Mouse (Mus musculus): ENCODE data around the gene Tmem51. TPM values are rescaled to one million over a fixed set of nuclear protein-coding genes. Genes with fewer than 3 reads are reported as not detected.

Tmem51 gene
- polyA plus RNA-seq, 1 experiment from 2014 or later = 40.7 TPM

DNA sequence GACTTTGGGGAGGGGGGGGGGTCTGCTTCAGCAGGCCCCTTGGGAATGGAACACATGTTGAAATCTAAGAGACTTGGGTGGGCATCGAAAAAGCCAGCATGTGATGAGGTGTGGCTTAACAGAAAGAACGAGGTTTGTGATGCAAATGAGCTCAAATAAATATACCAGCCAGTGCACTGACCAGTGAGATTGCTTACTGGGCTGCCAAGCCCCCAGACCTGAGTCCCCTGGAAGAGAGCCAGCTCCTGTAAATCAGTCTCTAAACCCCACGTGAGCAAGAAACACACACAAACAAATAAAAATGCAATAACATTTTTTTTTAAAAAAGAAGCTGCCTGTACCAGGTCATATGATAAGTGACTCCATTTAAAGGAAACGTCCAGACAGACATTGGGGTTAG, 17.5 kb downstream of the Tmem51 start:
- H3K9me3 ChIP-seq (replicated peaks) = no peaks in the 10 kb centered on the region
- peak overlapping the region; percentile 37 for H3K27ac ChIP-seq
- no peaks in the 10 kb centered on the region for H3K36me3 ChIP-seq
- no peak overlapping the region for H3K9ac ChIP-seq
- no peaks in the 10 kb centered on the region for H3K27me3 ChIP-seq
- H3K4me2 ChIP-seq = no peak overlapping the region
- 60% methylated on average over 4 of the region's 4 CpGs for WGBS
- ATAC-seq (replicated peaks; ENCODE audit: insufficient number of reproducible peaks, insufficient read depth, low FRiP score, low read depth) = no peak
- peaks cover 44% of the 10 kb centered on the region for H3K4me1 ChIP-seq (replicated peaks)
- H3K4me3 ChIP-seq = no peak overlapping the region

DNA sequence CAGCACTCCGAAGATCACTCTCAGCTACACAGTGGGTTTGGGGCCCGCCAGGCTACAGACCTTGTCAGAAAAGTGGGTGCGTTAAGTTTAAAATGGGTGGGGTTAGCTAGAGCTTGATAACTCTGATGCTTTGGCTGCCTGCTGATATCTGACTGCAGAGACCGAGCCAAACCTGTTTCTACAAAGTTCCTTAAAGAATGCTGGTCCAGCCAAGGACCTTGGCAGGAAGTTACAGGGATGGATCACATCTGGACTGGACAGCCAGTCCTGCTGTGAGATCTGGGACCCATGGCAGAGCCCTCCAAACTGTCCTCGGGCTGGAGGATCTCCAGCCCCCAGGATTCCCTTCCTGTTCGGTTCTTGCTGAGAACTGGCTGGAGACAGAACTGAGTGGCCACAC, 18.3 kb downstream of the Tmem51 start:
- Histone ChIP-seq H3K4me3 (no peak overlapping the region), H3K27me3 (no peaks in the 10 kb centered on the region), H3K36me3 (no peaks in the 10 kb centered on the region), H3K27ac (peak overlapping the region; percentile 37), H3K9ac (no peak overlapping the region), H3K4me1 (replicated peaks) (peaks cover 44% of the 10 kb centered on the region), H3K9me3 (replicated peaks) (no peaks in the 10 kb centered on the region), H3K4me2 (no peak overlapping the region)
- 31% methylated on average over 6 of the region's 6 CpGs for whole genome bisulfite sequencing
- ATAC-seq (replicated peaks; ENCODE audit: insufficient number of reproducible peaks, insufficient read depth, low FRiP score, low read depth) = 0 out of 2 replicates have a peak, but pooled peaks have one; percentile 19

GRCm38 (mm10) chr4:142065270-142065669, 18.8 kb downstream of the Tmem51 start:
- Histone ChIP-seq H3K9me3 (replicated peaks) (no peaks in the 10 kb centered on the region), H3K4me1 (replicated peaks) (peaks cover 44% of the 10 kb centered on the region), H3K9ac (no peak overlapping the region), H3K27me3 (no peaks in the 10 kb centered on the region), H3K27ac (peak overlapping the region; percentile 37), H3K36me3 (no peaks in the 10 kb centered on the region), H3K4me3 (no peak overlapping the region), H3K4me2 (no peak overlapping the region)
- WGBS = 61% methylated on average over 8 of the region's 8 CpGs
- ATAC-seq (replicated peaks; ENCODE audit: insufficient number of reproducible peaks, insufficient read depth, low FRiP score, low read depth) = no peak

GRCm38 (mm10) chr4:142064582-142065228, 19.4 kb downstream of the Tmem51 start:
- Histone ChIP-seq H3K9ac (no peak overlapping the region), H3K4me1 (replicated peaks) (peaks cover 48% of the 10 kb centered on the region), H3K4me2 (no peak overlapping the region), H3K9me3 (replicated peaks) (no peaks in the 10 kb centered on the region), H3K4me3 (no peak overlapping the region), H3K27ac (no peak overlapping the region), H3K36me3 (no peaks in the 10 kb centered on the region), H3K27me3 (no peaks in the 10 kb centered on the region)
- WGBS = 89% methylated on average over 11 of the region's 11 CpGs
- no peak for ATAC-seq (replicated peaks; ENCODE audit: insufficient number of reproducible peaks, insufficient read depth, low FRiP score, low read depth)

DNA sequence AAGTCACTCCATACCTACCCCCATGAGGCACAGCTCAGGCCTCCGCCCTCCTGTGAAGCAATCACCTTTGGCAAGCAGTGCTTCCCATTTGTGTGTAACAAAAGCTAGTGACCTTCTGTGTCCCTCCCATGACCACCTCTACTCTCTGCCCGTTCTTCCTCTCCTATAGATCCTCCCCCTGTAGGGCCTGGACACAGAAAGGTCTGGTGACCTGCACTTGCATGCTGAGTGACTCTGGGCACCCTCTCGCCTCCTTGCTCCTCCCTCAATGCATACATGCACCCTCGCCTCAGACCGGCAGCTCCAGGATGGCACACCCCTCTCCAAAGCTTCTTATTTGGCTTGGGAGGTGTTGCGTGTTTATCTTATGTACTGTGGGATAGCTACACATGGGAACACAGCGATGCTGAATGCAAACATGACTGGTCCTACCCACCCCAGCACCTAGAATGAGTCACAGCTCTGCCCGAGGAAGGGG, 21.0 kb downstream of the Tmem51 start:
- H3K27ac ChIP-seq = no peak overlapping the region
- no peak for ATAC-seq (replicated peaks; ENCODE audit: insufficient number of reproducible peaks, insufficient read depth, low FRiP score, low read depth)
- no peaks in the 10 kb centered on the region for H3K36me3 ChIP-seq
- no peak overlapping the region for H3K4me2 ChIP-seq
- whole genome bisulfite sequencing = 93% methylated on average over 8 of the region's 8 CpGs
- H3K9me3 ChIP-seq (replicated peaks) = no peaks in the 10 kb centered on the region
- H3K27me3 ChIP-seq = no peaks in the 10 kb centered on the region
- no peak overlapping the region for H3K4me3 ChIP-seq
- H3K4me1 ChIP-seq (replicated peaks) = peaks cover 49% of the 10 kb centered on the region
- H3K9ac ChIP-seq = no peak overlapping the region

DNA sequence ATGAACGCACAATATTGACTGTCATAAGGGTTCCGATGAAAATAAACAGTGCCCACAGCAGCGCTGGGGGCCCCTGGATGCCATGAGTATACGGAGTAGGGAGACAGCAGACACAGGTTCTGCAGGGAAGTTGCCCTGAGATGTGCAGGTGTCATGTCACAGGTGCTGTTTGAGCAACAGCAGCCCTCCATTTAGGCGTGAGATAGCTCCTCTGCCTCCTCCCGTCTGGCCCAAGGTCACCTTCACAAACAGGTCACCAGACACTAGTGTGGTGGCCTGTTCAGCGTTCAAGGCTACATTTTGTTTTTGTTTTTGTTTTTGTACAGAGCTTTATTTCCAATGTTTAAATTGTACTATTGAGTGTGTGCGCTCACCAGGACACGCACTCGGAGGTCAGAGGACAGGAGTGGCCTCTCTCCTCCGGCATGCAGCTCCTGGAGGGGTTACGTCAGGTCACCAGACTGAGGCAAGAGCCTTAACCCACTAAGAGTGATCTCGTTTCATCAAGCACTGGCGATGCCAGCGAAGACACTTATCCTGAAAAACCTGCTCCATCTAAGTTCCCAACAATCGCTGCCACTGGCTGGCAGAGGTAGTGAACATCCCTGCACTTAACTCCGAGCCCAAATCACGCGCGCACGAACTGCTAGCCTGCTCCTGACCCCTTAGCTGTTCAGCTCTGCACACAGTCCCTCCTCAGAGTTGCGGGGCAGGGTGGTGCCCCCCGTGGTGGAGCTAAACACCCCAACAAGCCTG, 22.4 kb downstream of the Tmem51 start:
- Histone ChIP-seq H3K9ac (no peak overlapping the region), H3K27me3 (no peaks in the 10 kb centered on the region), H3K27ac (peak overlapping the region; percentile 68; the same call in 1 of the 2 replicates), H3K9me3 (replicated peaks) (no peaks in the 10 kb centered on the region), H3K36me3 (no peaks in the 10 kb centered on the region), H3K4me2 (no peak overlapping the region), H3K4me3 (no peak overlapping the region), H3K4me1 (replicated peaks) (peaks cover 62% of the 10 kb centered on the region)
- 71% methylated on average over 23 of the region's 23 CpGs for WGBS
- ATAC-seq (replicated peaks; ENCODE audit: insufficient number of reproducible peaks, insufficient read depth, low FRiP score, low read depth) = no peak

DNA sequence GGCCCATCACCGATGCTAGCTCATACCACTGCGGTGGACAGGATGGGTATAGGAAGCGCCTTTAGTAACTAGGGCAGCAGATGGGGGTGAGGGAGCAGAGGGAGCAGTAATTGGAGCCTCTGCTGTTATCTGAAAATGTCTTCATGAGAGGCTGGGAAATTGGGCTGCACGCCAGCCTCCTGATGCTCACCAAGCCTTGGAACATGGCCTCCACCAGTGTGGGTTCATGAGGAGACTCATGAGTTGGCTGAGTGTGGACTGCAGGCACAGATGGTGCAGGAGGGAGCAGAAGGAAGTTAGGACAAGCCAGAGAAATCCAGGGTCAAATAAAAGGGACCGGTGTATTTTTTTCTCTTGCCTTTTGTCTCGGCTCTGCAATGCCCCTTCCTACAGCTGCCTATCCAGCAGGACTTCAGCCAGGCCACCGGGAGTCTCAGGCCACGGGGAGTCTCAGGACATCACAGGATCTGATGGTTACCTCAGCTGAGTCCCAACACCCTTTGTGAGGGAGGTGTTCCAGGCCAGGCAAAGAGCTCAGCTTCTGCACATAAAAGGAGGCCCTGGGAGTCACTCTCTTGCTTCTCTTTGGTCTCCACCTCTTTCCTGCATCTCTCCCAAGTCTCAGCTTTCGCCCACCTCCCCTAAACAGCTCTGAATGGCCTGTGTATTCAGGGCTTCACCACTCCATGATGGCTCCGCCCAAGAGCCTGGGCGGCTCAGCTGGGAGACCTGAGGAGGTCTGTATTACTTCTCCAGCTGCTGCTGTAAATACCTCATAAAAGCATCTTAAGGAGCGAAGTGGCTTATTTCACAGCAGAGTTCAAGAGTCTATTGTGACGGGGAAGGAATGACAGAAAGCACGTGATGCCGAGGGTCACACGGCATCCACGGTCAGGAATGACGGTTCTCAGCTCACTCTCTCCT, 23.4 kb downstream of the Tmem51 start:
- no peaks in the 10 kb centered on the region for H3K27me3 ChIP-seq
- H3K9ac ChIP-seq = no peak overlapping the region
- H3K27ac ChIP-seq = peak overlapping the region; percentile 68
- 0 out of 2 replicates have a peak, but pooled peaks have one; percentile 15 for ATAC-seq (replicated peaks; ENCODE audit: insufficient number of reproducible peaks, insufficient read depth, low FRiP score, low read depth)
- H3K4me3 ChIP-seq = no peak overlapping the region
- H3K4me2 ChIP-seq = no peak overlapping the region
- H3K36me3 ChIP-seq = no peaks in the 10 kb centered on the region
- 56% methylated on average over 18 of the region's 18 CpGs for WGBS
- H3K9me3 ChIP-seq (replicated peaks) = no peaks in the 10 kb centered on the region
- peaks cover 59% of the 10 kb centered on the region for H3K4me1 ChIP-seq (replicated peaks)

DNA sequence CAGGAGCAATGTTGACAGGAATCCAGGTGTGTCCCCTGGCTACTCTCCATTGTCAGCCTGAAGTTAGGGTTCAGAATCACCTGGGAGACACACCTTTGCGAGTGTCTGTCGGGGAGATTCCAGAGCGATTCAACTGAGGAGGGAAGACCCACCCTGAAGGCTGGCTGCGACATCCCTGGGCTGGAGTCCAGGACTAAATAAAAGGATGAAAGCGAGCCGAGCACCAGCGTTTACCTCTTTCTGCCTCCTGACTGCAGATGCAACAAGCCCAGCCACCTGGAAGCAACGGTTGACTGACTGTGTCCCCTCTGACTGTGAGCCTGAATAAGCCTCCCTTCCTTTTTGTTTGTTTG, 24.3 kb downstream of the Tmem51 start:
- Histone ChIP-seq H3K27ac (0 out of 2 replicates have a peak overlapping the region, but pooled peaks have one; percentile 41), H3K9ac (no peak overlapping the region), H3K4me2 (no peak overlapping the region), H3K4me1 (replicated peaks) (peaks cover 54% of the 10 kb centered on the region), H3K9me3 (replicated peaks) (no peaks in the 10 kb centered on the region), H3K36me3 (no peaks in the 10 kb centered on the region), H3K4me3 (no peak overlapping the region), H3K27me3 (no peaks in the 10 kb centered on the region)
- WGBS = 84% methylated on average over 8 of the region's 8 CpGs
- ATAC-seq (replicated peaks; ENCODE audit: insufficient number of reproducible peaks, insufficient read depth, low FRiP score, low read depth) = no peak

GRCm38 (mm10) chr4:142059113-142059840, 24.8 kb downstream of the Tmem51 start:
- Histone ChIP-seq H3K27ac (peak overlapping the region; percentile 41; the same call in 1 of the 2 replicates), H3K27me3 (no peaks in the 10 kb centered on the region), H3K36me3 (no peaks in the 10 kb centered on the region), H3K9ac (no peak overlapping the region), H3K9me3 (replicated peaks) (no peaks in the 10 kb centered on the region), H3K4me1 (replicated peaks) (peaks cover 58% of the 10 kb centered on the region), H3K4me2 (no peak overlapping the region), H3K4me3 (no peak overlapping the region)
- no peak for ATAC-seq (replicated peaks; ENCODE audit: insufficient number of reproducible peaks, insufficient read depth, low FRiP score, low read depth)
- 64% methylated on average over 13 of the region's 13 CpGs for WGBS

GRCm38 (mm10) chr4:142057529-142058216, 26.4 kb downstream of the Tmem51 start:
- peak; percentile 81 for ATAC-seq (replicated peaks; ENCODE audit: insufficient number of reproducible peaks, insufficient read depth, low FRiP score, low read depth)
- Histone ChIP-seq H3K4me1 (replicated peaks) (peaks cover 74% of the 10 kb centered on the region), H3K9ac (no peak overlapping the region), H3K4me3 (no peak overlapping the region), H3K36me3 (no peaks in the 10 kb centered on the region), H3K9me3 (replicated peaks) (no peaks in the 10 kb centered on the region), H3K27ac (peak overlapping the region; percentile 84), H3K27me3 (no peaks in the 10 kb centered on the region), H3K4me2 (peak overlapping the region; percentile 13; the same call in 1 of the 2 replicates)
- 57% methylated on average over 22 of the region's 22 CpGs for WGBS
